Mouse (Mus musculus): ENCODE measurements at regions not wholly inside any gene's neighbourhood (a gene's known extent, or its start where the extent isn't known, plus 50 kb on each side); places are given as distances from the start of the nearest gene placed in this dataset.
"Not testable (repeated sequence)": the region's sequence is repeated elsewhere in the genome, so short reads cannot be mapped to it uniquely, and the experiment has no call there.

- intact Hi-C loops (cut with DNase I), result loop anchor here (10.0 kb wide), 1 partner anchor 227 kb away; no protein-coding TSS in a partner anchor
- DNase-seq (ENCODE audit: low spot score), result no peak
Measured at GRCm38 (mm10) chr6:70517932-70518331, 274.1 kb downstream of the Rpia start.

- no peak for DNase-seq (ENCODE audit: low spot score)
Measured at GRCm38 (mm10) chr6:70468623-70469479, 323.2 kb downstream of the Rpia start.

GRCm38 (mm10) chr6:70457279-70457678, 334.8 kb downstream of the Rpia start:
- intact Hi-C loops (cut with DNase I), result no loop called here

More at GRCm38 (mm10) chr6:70468623-70469479, 323.2 kb downstream of the Rpia start:
- intact Hi-C loops (cut with DNase I), result no loop called here

GRCm38 (mm10) chr6:70434739-70435138, 357.3 kb downstream of the Rpia start:
- intact Hi-C loops (cut with DNase I); DNase-seq (ENCODE audit: low spot score): not testable (repeated sequence)

More at GRCm38 (mm10) chr6:70457279-70457678, 334.8 kb downstream of the Rpia start:
- no peak for DNase-seq (ENCODE audit: low spot score)

GRCm38 (mm10) chr6:70406290-70406689, 385.7 kb downstream of the Rpia start:
- DNase-seq (ENCODE audit: low spot score); intact Hi-C loops (cut with DNase I): not testable (repeated sequence)

GRCm38 (mm10) chr6:70389850-70390249, 402.2 kb downstream of the Rpia start:
- intact Hi-C loops (cut with DNase I); DNase-seq (ENCODE audit: low spot score): not testable (repeated sequence)

GRCm38 (mm10) chr6:70386396-70386795, 405.6 kb downstream of the Rpia start:
- intact Hi-C loops (cut with DNase I); DNase-seq (ENCODE audit: low spot score): not testable (repeated sequence)

- intact Hi-C loops (cut with DNase I), result not testable (repeated sequence)
Measured at GRCm38 (mm10) chr6:70379339-70379738, 412.7 kb downstream of the Rpia start.

GRCm38 (mm10) chr6:70371821-70372220, 420.2 kb downstream of the Rpia start:
- DNase-seq (ENCODE audit: low spot score); intact Hi-C loops (cut with DNase I): not testable (repeated sequence)

More at GRCm38 (mm10) chr6:70379339-70379738, 412.7 kb downstream of the Rpia start:
- not testable (repeated sequence) for DNase-seq (ENCODE audit: low spot score)

- intact Hi-C loops (cut with DNase I), result no loop called here
- DNase-seq (ENCODE audit: low spot score), result no peak
Measured at GRCm38 (mm10) chr6:70356303-70356702, 435.7 kb downstream of the Rpia start.

- intact Hi-C loops (cut with DNase I), result no loop called here
- DNase-seq (ENCODE audit: low spot score), result no peak
Measured at GRCm38 (mm10) chr6:70342147-70342546, 449.9 kb downstream of the Rpia start.

- intact Hi-C loops (cut with DNase I); DNase-seq (ENCODE audit: low spot score): not testable (repeated sequence)
Measured at GRCm38 (mm10) chr6:70340691-70341090, 451.3 kb downstream of the Rpia start.

- intact Hi-C loops (cut with DNase I), result loop anchor here (5.0 kb wide), 1 partner anchor 193 kb away; no protein-coding TSS in a partner anchor
- no peak for DNase-seq (ENCODE audit: low spot score)
Measured at GRCm38 (mm10) chr6:70315318-70315717, 476.7 kb downstream of the Rpia start.

- intact Hi-C loops (cut with DNase I), result loop anchor here (5.0 kb wide), 1 partner anchor 192 kb away; no protein-coding TSS in a partner anchor
- not testable (repeated sequence) for DNase-seq (ENCODE audit: low spot score)
Measured at GRCm38 (mm10) chr6:70314667-70315066, 477.4 kb downstream of the Rpia start.

- DNase-seq (ENCODE audit: low spot score); intact Hi-C loops (cut with DNase I): not testable (repeated sequence)
Measured at GRCm38 (mm10) chr6:70301100-70301499, 490.9 kb downstream of the Rpia start.

- intact Hi-C loops (cut with DNase I), result loop anchor here (10.0 kb wide), 1 partner anchor 155 kb away; no protein-coding TSS in a partner anchor
- not testable (repeated sequence) for DNase-seq (ENCODE audit: low spot score)
Measured at GRCm38 (mm10) chr6:70260227-70260626, 531.8 kb downstream of the Rpia start.

GRCm38 (mm10) chr6:70240167-70240566, 551.9 kb downstream of the Rpia start:
- DNase-seq (ENCODE audit: low spot score); intact Hi-C loops (cut with DNase I): not testable (repeated sequence)

GRCm38 (mm10) chr6:70227166-70227565, 564.9 kb downstream of the Rpia start:
- DNase-seq (ENCODE audit: low spot score), result no peak
- intact Hi-C loops (cut with DNase I), result no loop called here

GRCm38 (mm10) chr6:70216632-70217031, 575.4 kb downstream of the Rpia start:
- intact Hi-C loops (cut with DNase I), result loop anchor here (10.0 kb wide), 1 partner anchor 148 kb away; no protein-coding TSS in a partner anchor
- DNase-seq (ENCODE audit: low spot score), result not testable (repeated sequence)

- intact Hi-C loops (cut with DNase I), result loop anchor here (10.0 kb wide), 1 partner anchor 149 kb away; no protein-coding TSS in a partner anchor
- not testable (repeated sequence) for DNase-seq (ENCODE audit: low spot score)
Measured at GRCm38 (mm10) chr6:70215781-70216180, 576.3 kb downstream of the Rpia start.
